Mouse (Mus musculus) limb, embryonic 13.5 days (tissue): ENCODE data around the gene Gng11. TPM values are rescaled to one million over a fixed set of nuclear protein-coding genes. Genes with fewer than 3 reads are reported as not detected.
A peak's percentile ranks its signal among the peaks of the same experiment; 100 is the strongest.

Source experiments
- ATAC-seq: fragments of 200-750 bp; cut with Nextera tagmentation; 2 replicates; pipeline ENCODE4 v1.8.0; 2017; ENCODE audit warnings: low read depth, moderate number of reproducible peaks, moderate TSS enrichment; ENCODE audit not compliant: low FRiP score
- H3K27ac ChIP-seq: fragments of 300-500 bp; sonication (generic); 2 replicates; pipeline ENCODE4 v1.5.1; 2015; ENCODE audit warnings: inconsistent platforms, mild to moderate bottlenecking, moderate library complexity
- H3K27me3 ChIP-seq: fragments of 300-500 bp; sonication (generic); 2 replicates; pipeline ENCODE4 v1.6.1; 2015; ENCODE audit warnings: mild to moderate bottlenecking, inconsistent platforms
- H3K36me3 ChIP-seq: fragments of 300-500 bp; sonication (generic); 2 replicates; pipeline ENCODE4 v1.6.1; 2015; ENCODE audit warnings: inconsistent platforms, mild to moderate bottlenecking, moderate library complexity
- H3K4me1 ChIP-seq: fragments of 300-500 bp; sonication (generic); 2 replicates; pipeline ENCODE4 v1.6.1; 2015; ENCODE audit warnings: inconsistent platforms
- H3K4me2 ChIP-seq: fragments of 300-500 bp; sonication (generic); replicated peaks from 2 replicates; pipeline ENCODE4 v1.6.1; 2015; ENCODE audit warnings: inconsistent platforms, mild to moderate bottlenecking, moderate library complexity
- H3K4me3 ChIP-seq: fragments of 300-500 bp; sonication (generic); 2 replicates; pipeline ENCODE4 v1.5.1; 2015; ENCODE audit warnings: moderate library complexity, mild to moderate bottlenecking, inconsistent platforms
- H3K9ac ChIP-seq: fragments of 300-500 bp; sonication (generic); 2 replicates; pipeline ENCODE4 v1.6.1; 2015; ENCODE audit warnings: mild to moderate bottlenecking, inconsistent platforms
- H3K9me3 ChIP-seq: fragments of 300-500 bp; sonication (generic); 2 replicates; pipeline ENCODE4 v1.6.1; 2016; ENCODE audit warnings: inconsistent platforms
- WGBS: fragments of 180-500 bp; shearing (Covaris S2); methylation state at CpG from one replicate; pipeline ENCODE4 v1.1.7; 2015; 5-methylcytosine and 5-hydroxymethylcytosine counted together
- polyA plus RNA-seq: library from polyadenylated mRNA; unstranded; fragments of >200 nt; fragmentation: Nextera tagmentation; extraction: Ambion mirVana; gene quantifications from 2 replicates; pipeline ENCODE4 v1.2.1, GENCODE M21; 2015

The Gng11 gene
- polyA plus RNA-seq: 69.8 and 71.7 TPM in 2 replicates

DNA sequence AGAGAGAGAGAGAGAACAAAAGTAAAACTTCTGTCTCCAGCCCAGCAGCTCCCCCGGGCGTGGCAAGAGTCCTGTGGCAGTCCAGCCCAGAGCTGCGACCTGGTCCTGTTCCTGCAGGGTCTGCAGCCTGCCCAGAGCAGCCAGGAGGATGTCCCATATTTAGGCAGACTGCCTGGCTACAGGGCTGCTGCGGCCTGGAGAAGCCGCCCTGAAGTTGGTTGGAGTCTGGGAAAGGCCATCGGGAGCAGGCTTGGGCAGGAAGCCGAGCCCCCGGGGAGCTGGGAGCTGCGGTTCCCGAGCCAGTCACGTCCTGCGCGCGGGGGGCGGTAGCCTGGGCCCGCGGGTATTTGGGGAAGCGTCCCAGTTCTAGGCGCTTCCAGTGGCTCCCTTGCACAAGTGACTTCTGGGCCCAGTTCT is at the start of gene Gng11:
Gng11 (plus strand) TSS at position 15 of the 417 bp plus-strand sequence.
- peak within 1 kb of the TSS; percentile 75 for H3K9ac ChIP-seq
- H3K36me3 ChIP-seq: no peaks in the 10 kb centered on the region
- H3K27ac ChIP-seq: peak within 1 kb of the TSS; percentile 77
- peak within 1 kb of the TSS; percentile 75 for H3K4me2 ChIP-seq
- H3K4me3 ChIP-seq: peak within 1 kb of the TSS; percentile 52
- no peaks in the 10 kb centered on the region for H3K27me3 ChIP-seq
- H3K9me3 ChIP-seq: no peaks in the 10 kb centered on the region
- H3K4me1 ChIP-seq: peaks cover 20% of the 10 kb centered on the region
- 0% methylated on average over 19 of the region's 19 CpGs for WGBS
- peak; percentile 79 for ATAC-seq

DNA sequence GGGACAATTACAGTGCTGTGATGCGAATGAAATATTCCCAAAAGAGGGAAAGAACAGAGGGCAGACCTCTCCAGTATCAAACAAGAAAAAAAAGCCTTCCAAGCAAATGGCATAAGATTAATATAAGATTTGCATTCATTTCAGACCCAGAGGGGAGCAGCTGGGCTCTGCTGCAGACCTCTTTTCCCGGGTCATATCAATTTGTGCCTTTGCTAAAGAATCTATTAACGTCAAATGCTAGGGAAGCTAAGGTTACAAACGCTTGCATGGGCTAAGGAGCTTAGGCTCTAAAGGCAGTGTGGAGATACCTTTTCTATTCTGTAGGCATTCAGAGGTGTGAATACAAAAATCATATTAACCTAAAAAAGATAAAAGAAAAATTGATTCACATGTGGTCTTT is 48.7 kb upstream of the Gng11 start:
- ATAC-seq: no peak
- H3K36me3 ChIP-seq: no peaks in the 10 kb centered on the region
- no peak overlapping the region for H3K4me3 ChIP-seq
- H3K4me1 ChIP-seq: no peaks in the 10 kb centered on the region
- H3K4me2 ChIP-seq: no peak overlapping the region
- H3K27ac ChIP-seq: no peak overlapping the region
- no peaks in the 10 kb centered on the region for H3K9me3 ChIP-seq
- H3K9ac ChIP-seq: no peak overlapping the region
- 54% methylated on average over 4 of the region's 4 CpGs for WGBS
- H3K27me3 ChIP-seq: no peaks in the 10 kb centered on the region

DNA sequence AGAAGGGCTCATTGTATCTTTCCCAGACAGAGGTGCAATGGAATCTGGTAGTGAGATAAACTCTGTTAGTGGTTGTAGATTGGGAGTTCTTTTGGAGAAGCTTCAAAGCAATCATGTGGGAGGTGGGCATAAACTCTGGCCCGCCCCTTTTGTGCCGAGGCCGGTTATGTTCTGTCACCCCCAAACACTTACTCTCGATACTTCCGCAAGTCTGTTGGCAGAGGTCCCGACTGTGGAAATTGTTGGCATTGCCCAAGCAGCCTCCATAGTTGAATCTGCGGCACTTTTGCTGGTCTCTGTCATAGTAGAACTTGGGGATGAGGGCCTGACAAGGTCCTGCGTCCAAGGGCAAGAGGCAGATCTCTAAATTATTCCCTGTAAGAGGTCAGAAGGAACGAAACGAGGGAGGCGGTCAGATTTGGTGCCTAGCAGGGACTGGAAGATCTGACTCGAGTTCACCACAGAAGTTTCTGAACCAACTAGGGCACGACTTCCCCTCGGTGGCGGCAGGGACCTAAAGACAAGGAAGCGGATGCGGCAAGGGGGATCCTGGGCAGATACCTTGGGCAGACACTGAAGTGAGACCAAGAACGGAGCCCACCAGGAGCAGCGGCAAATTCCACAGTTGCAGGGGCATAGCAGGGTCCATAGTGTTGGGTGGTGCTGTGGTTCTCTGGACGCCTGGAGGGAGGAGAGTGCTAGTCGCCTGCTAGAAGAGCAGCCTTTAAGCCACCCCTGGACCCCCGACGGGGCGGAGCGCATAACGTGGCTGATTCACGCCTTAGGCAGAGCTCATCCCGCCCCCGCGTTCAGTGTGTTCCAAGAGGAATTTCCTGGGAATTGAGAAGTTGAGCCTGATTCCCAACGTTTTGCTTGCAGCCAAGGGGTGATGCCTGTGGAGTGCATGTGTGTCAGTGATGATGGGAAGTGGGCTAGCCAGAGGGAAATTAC is 35.8 kb upstream of the Gng11 start:
- Histone ChIP-seq H3K9ac (no peak overlapping the region), H3K4me3 (peak overlapping the region; percentile 30), H3K36me3 (no peaks in the 10 kb centered on the region), H3K4me1 (no peaks in the 10 kb centered on the region), H3K27me3 (peaks cover 23% of the 10 kb centered on the region), H3K4me2 (peak overlapping the region; percentile 59), H3K9me3 (no peaks in the 10 kb centered on the region), H3K27ac (no peak overlapping the region)
- ATAC-seq: no peak
- WGBS: 22% methylated on average over 31 of the region's 31 CpGs

- H3K36me3 ChIP-seq: no peaks in the 10 kb centered on the region
- H3K9me3 ChIP-seq: no peaks in the 10 kb centered on the region
- no peak overlapping the region for H3K4me3 ChIP-seq
- H3K9ac ChIP-seq: no peak overlapping the region
- ATAC-seq: no peak
- peaks cover 6% of the 10 kb centered on the region; the same call in 1 of the 2 replicates for H3K27me3 ChIP-seq
- H3K27ac ChIP-seq: no peak overlapping the region
- WGBS: 83% methylated on average over 1 of the region's 1 CpGs
- no peak overlapping the region for H3K4me2 ChIP-seq
- H3K4me1 ChIP-seq: no peaks in the 10 kb centered on the region
Observed at GRCm38 (mm10) chr6:3973679-3974078, 30.0 kb upstream of the Gng11 start.

GRCm38 (mm10) chr6:3982661-3983284 is 20.9 kb upstream of the Gng11 start:
- H3K36me3 ChIP-seq: no peaks in the 10 kb centered on the region
- H3K27ac ChIP-seq: no peak overlapping the region
- no peak overlapping the region for H3K9ac ChIP-seq
- no peaks in the 10 kb centered on the region for H3K4me1 ChIP-seq
- ATAC-seq: no peak
- no peak overlapping the region for H3K4me3 ChIP-seq
- no peaks in the 10 kb centered on the region for H3K27me3 ChIP-seq
- no peak overlapping the region for H3K4me2 ChIP-seq
- no peaks in the 10 kb centered on the region for H3K9me3 ChIP-seq
- 80% methylated on average over 5 of the region's 5 CpGs for WGBS

DNA sequence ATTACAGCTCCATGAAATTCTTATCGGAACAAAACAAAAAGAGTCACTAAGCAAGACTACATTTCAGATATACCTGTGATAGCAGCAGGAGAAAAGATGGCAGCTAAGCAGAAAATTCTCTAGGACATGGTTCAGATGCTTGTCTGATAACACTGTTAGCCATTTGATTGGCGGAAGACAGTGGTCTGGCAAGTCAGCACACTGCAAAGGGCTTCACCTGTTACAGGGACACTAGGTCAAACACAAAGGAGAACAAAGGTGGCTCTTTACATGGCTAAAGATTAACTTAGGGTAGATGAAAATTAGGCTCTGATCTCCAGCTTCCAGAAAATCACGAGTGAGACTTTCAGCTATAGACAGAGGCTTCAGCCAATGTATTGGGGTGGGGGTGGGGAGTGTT is 15.0 kb upstream of the Gng11 start, which contains the start of gene Tfpi2:
Tfpi2 (minus strand) TSS at position 170 of the 400 bp plus-strand sequence.
- H3K27me3 ChIP-seq: no peaks in the 10 kb centered on the region
- no peaks in the 10 kb centered on the region for H3K9me3 ChIP-seq
- ATAC-seq: no peak
- 82% methylated on average over 3 of the region's 3 CpGs for WGBS
- no peak within 1 kb of the TSS for H3K4me3 ChIP-seq
- no peak within 1 kb of the TSS for H3K27ac ChIP-seq
- no peak within 1 kb of the TSS for H3K9ac ChIP-seq
- H3K4me1 ChIP-seq: 0 out of 2 replicates have a peak, but pooled peaks cover 2% of the 10 kb centered on the region
- H3K36me3 ChIP-seq: no peaks in the 10 kb centered on the region
- no peak within 1 kb of the TSS for H3K4me2 ChIP-seq

- no peak for ATAC-seq
- Histone ChIP-seq H3K4me1 (0 out of 2 replicates have a peak, but pooled peaks cover 7% of the 10 kb centered on the region), H3K27me3 (no peaks in the 10 kb centered on the region), H3K9me3 (no peaks in the 10 kb centered on the region), H3K4me3 (no peak within 1 kb of the TSS), H3K27ac (no peak within 1 kb of the TSS), H3K36me3 (no peaks in the 10 kb centered on the region), H3K4me2 (no peak within 1 kb of the TSS), H3K9ac (no peak within 1 kb of the TSS)
- 75% methylated on average over 6 of the region's 6 CpGs for WGBS
Observed at GRCm38 (mm10) chr6:3993492-3993891, 10.2 kb upstream of the Gng11 start, which contains the start of gene Gngt1. TSS of gene Gngt1 (plus strand) at chr6:3993792.

- Histone ChIP-seq H3K4me3 (no peak overlapping the region), H3K27ac (no peak overlapping the region), H3K36me3 (no peaks in the 10 kb centered on the region), H3K9ac (no peak overlapping the region), H3K4me2 (no peak overlapping the region), H3K9me3 (no peaks in the 10 kb centered on the region), H3K27me3 (no peaks in the 10 kb centered on the region), H3K4me1 (peaks cover 11% of the 10 kb centered on the region)
- 79% methylated on average over 4 of the region's 4 CpGs for WGBS
- ATAC-seq: no peak
Observed at GRCm38 (mm10) chr6:3998089-3998488, 5.6 kb upstream of the Gng11 start.

- Histone ChIP-seq H3K27me3 (no peaks in the 10 kb centered on the region), H3K4me1 (peaks cover 13% of the 10 kb centered on the region), H3K4me3 (no peak overlapping the region), H3K4me2 (no peak overlapping the region), H3K9me3 (no peaks in the 10 kb centered on the region), H3K9ac (no peak overlapping the region), H3K36me3 (no peaks in the 10 kb centered on the region), H3K27ac (no peak overlapping the region)
- no peak for ATAC-seq
- WGBS: 81% methylated on average over 6 of the region's 6 CpGs
Observed at GRCm38 (mm10) chr6:3999296-3999695, 4.4 kb upstream of the Gng11 start.

- Histone ChIP-seq H3K9ac (no peak overlapping the region), H3K36me3 (no peaks in the 10 kb centered on the region), H3K27me3 (no peaks in the 10 kb centered on the region), H3K27ac (no peak overlapping the region), H3K4me3 (no peak overlapping the region), H3K4me1 (peaks cover 20% of the 10 kb centered on the region), H3K9me3 (no peaks in the 10 kb centered on the region), H3K4me2 (no peak overlapping the region)
- ATAC-seq: no peak
- WGBS: 73% methylated on average over 3 of the region's 3 CpGs
Observed at GRCm38 (mm10) chr6:4000716-4001115, 3.0 kb upstream of the Gng11 start.

DNA sequence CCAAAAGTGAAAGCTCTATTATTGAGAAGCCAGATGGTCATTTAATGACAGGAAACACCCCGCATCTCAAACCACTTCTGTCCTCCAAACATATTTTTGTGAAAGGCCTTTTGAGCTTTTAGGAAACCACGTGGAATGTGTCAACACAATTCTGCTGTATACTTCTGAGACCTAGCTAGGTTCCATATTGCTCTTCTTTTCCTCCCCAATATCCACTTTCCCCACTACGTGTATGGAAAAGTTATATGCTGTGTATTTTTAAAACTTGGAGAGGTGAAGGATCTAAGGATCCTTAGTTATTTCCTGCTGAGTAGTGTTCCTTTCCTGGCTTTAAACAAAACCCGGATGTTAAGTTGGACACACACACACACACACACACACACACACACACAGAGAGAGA is 259 bp upstream of the Gng11 start:
- Histone ChIP-seq H3K27ac (peak overlapping the region; percentile 77; the same call in 1 of the 2 replicates), H3K36me3 (no peaks in the 10 kb centered on the region), H3K9ac (no peak overlapping the region), H3K27me3 (no peaks in the 10 kb centered on the region), H3K4me2 (peak overlapping the region; percentile 75), H3K4me1 (peaks cover 20% of the 10 kb centered on the region), H3K4me3 (peak overlapping the region; percentile 52), H3K9me3 (no peaks in the 10 kb centered on the region)
- peak; percentile 24; the same call in 1 of the 2 replicates for ATAC-seq
- WGBS: 27% methylated on average over 4 of the region's 4 CpGs

DNA sequence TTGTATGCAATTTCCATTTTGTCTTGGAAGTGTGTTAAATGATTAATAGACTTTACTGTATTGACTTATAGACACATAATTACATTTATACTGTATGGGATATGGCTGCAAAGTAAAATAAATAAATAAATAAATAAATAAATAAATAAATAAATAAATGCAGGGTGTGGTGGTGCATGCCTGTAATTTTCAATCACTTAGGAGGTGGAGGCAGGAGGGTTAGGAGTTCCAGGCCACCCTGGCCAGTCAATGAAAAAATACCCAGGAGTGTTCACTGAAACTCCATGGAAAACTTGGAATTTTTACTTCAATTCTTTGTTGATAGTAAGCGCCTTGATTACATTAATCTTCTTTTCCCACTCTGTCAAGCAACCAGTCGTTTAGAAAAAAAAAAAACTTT is 1.1 kb downstream of the Gng11 start:
- peak overlapping the region; percentile 52 for H3K4me3 ChIP-seq

More for the DNA sequence above, 1.1 kb downstream of the Gng11 start:
- Histone ChIP-seq H3K27me3 (no peaks in the 10 kb centered on the region), H3K4me1 (peaks cover 20% of the 10 kb centered on the region), H3K9me3 (no peaks in the 10 kb centered on the region), H3K9ac (no peak overlapping the region), H3K27ac (no peak overlapping the region), H3K4me2 (peak overlapping the region; percentile 75), H3K36me3 (no peaks in the 10 kb centered on the region)
- ATAC-seq: no peak; the same call in 1 of the 2 replicates
- WGBS: 81% methylated on average over 2 of the region's 2 CpGs
